Mouse (Mus musculus): Measurements from ENCODE around the gene Susd1.

DNA sequence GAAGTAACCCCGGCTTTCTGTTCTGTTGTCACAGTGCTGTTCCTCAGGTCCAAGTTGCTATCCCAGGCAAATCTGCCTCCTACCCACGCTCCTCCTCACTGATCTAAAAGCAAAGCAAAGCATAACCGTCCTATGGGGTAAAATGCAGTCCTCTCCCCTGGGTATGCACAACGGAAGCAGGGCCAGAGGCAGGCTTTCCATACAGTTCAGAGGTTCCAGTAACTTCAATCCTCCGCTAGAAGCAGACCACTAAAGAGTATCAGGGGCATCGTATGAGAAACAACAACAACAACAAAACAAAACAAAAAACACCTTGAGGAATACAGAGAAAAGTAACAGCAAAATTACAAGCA, 100.9 kb downstream of the Susd1 start:
- no peak for TF ChIP-seq E2F4 (IDR thresholded peaks at IDR 0.05; ENCODE audit: insufficient replicate concordance, low read depth, low read length)
- TF ChIP-seq USF1 (IDR thresholded peaks at IDR 0.05; ENCODE audit: low read depth, low read length) = no peak
- TF ChIP-seq MAX (IDR thresholded peaks at IDR 0.05; ENCODE audit: low read length) = no peak
- TF ChIP-seq CTCF (conservative IDR thresholded peaks at IDR 0.05 in 1 of 2, IDR thresholded peaks at IDR 0.05 in 1 of 2; ENCODE audit: low read depth in 2 of 2, low read length in 2 of 2) = no peak
- no peak for TF ChIP-seq MAFK (IDR thresholded peaks at IDR 0.05; ENCODE audit: insufficient replicate concordance, low read length)
- no peak for TF ChIP-seq CHD2 (IDR thresholded peaks at IDR 0.05; ENCODE audit: low read length)
- no peak for TF ChIP-seq MXI1 (IDR thresholded peaks at IDR 0.05; ENCODE audit: low read depth, low read length)
- no peak for TF ChIP-seq MAZ (IDR thresholded peaks at IDR 0.05; ENCODE audit: low read depth, low read length)
- TF ChIP-seq BHLHE40 (IDR thresholded peaks at IDR 0.05; ENCODE audit: low read depth, low read length) = no peak
- no peak for TF ChIP-seq POLR2A (IDR thresholded peaks at IDR 0.05; ENCODE audit: low read depth, low read length)
- no peak for TF ChIP-seq USF2 (conservative IDR thresholded peaks at IDR 0.05; ENCODE audit: low read depth, low read length)
- TF ChIP-seq MEF2A (IDR thresholded peaks at IDR 0.05; ENCODE audit: borderline replicate concordance, low read depth, low read length) = no peak
